Mouse (Mus musculus) MEL (cell line): ENCODE data around the gene Parp11. TPM values are rescaled to one million over a fixed set of nuclear protein-coding genes. Genes with fewer than 3 reads are reported as not detected.

ENCODE experiments used
- DNase-seq: peaks from one replicate; pipeline ENCODE4 v3.0.0; 2011; ENCODE audit warnings: low read depth, low spot score
- H3K27ac ChIP-seq: 2 replicates; pipeline ENCODE4 v1.5.1; 2012; ENCODE audit warnings: low read depth, mild to moderate bottlenecking, control low read depth, low read length, moderate library complexity; ENCODE audit not compliant: control insufficient read depth
- H3K27me3 ChIP-seq, 2 experiments: fragments of 150-350 bp in 1 of 2; sonication (generic) in 1 of 2; 2 replicates each; pipeline ENCODE4 v1.6.1; 2012; ENCODE audit warnings: low read length in 2 of 2, mild to moderate bottlenecking in 2 of 2, improper control_type of control experiment in 1 of 2, moderate library complexity in 1 of 2; ENCODE audit not compliant: insufficient read depth in 2 of 2, control insufficient read depth in 1 of 2
- H3K36me3 ChIP-seq, 2 experiments: 2 replicates each; pipeline ENCODE4 v1.6.1; 2012 to 2014; ENCODE audit warnings: low read length in 2 of 2, improper control_type of control experiment in 1 of 2, inconsistent platforms in 1 of 2, mild to moderate bottlenecking in 1 of 2; ENCODE audit not compliant: insufficient read depth in 2 of 2, control insufficient read depth in 1 of 2
- H3K4me1 ChIP-seq, 2 experiments: fragments of 150-350 bp in 1 of 2; sonication (generic) in 1 of 2; 2 replicates each; pipeline ENCODE4 v1.6.1; 2012; ENCODE audit warnings: low read length in 2 of 2, improper control_type of control experiment in 1 of 2, mild to moderate bottlenecking in 1 of 2; ENCODE audit not compliant: insufficient read depth in 2 of 2, control insufficient read depth in 1 of 2
- H3K4me3 ChIP-seq, 2 experiments: fragments of 150-350 bp in 1 of 2; sonication (generic) in 1 of 2; 2 replicates each; pipeline ENCODE4 v1.5.1; 2012; ENCODE audit warnings: low read depth in 2 of 2, low read length in 2 of 2, mild to moderate bottlenecking in 2 of 2, moderate library complexity in 2 of 2, control low read depth in 1 of 2, improper control_type of control experiment in 1 of 2; ENCODE audit not compliant: control insufficient read depth in 1 of 2, insufficient read depth in 1 of 2
- H3K79me2 ChIP-seq: 2 replicates; pipeline ENCODE4 v1.6.1; 2012; ENCODE audit warnings: mild to moderate bottlenecking, low read length, moderate library complexity; ENCODE audit not compliant: control insufficient read depth, poor library complexity, insufficient read depth
- H3K9ac ChIP-seq: 2 replicates; pipeline ENCODE4 v1.6.1; 2012; ENCODE audit warnings: low read depth, mild to moderate bottlenecking, control low read depth, low read length, moderate library complexity; ENCODE audit not compliant: control insufficient read depth, poor library complexity, severe bottlenecking
- H3K9me3 ChIP-seq: fragments of 150-350 bp; sonication (generic); replicated peaks from 2 replicates; pipeline ENCODE4 v1.6.1; 2012; ENCODE audit warnings: mild to moderate bottlenecking, low read length, improper control_type of control experiment, moderate library complexity; ENCODE audit not compliant: insufficient read depth
- CHD1 ChIP-seq: IDR thresholded peaks from 2 replicates; pipeline ENCODE4 v1.6.1; 2012; ENCODE audit warnings: low read depth, mild to moderate bottlenecking, inconsistent platforms, low read length, improper control_type of control experiment
- CTCF ChIP-seq, 3 experiments: IDR thresholded peaks in 2 of 3; conservative IDR thresholded peaks in 1 of 3; 2 replicates each; pipeline ENCODE4 v1.5.1; 2011 to 2012; ENCODE audit warnings: low read length in 3 of 3, low read depth in 2 of 3, mild to moderate bottlenecking in 2 of 3, improper control_type of control experiment in 1 of 3, inconsistent platforms in 1 of 3, mixed read lengths in 1 of 3, moderate library complexity in 1 of 3; ENCODE audit not compliant: control insufficient read depth in 1 of 3, insufficient read depth in 1 of 3, poor library complexity in 1 of 3, severe bottlenecking in 1 of 3
- EP300 ChIP-seq, 2 experiments: IDR thresholded peaks; 2 replicates each; pipeline ENCODE4 v1.6.1; 2011; ENCODE audit warnings: improper control_type of control experiment in 2 of 2, low read length in 2 of 2, low read depth in 1 of 2, mild to moderate bottlenecking in 1 of 2
- ETS1 ChIP-seq: IDR thresholded peaks from 2 replicates; pipeline ENCODE4 v1.6.1; 2012; ENCODE audit warnings: low read depth, mild to moderate bottlenecking, inconsistent platforms, low read length, improper control_type of control experiment, moderate library complexity
- GATA1 ChIP-seq: IDR thresholded peaks from 2 replicates; pipeline ENCODE4 v1.6.1; 2011; ENCODE audit warnings: low read depth, low read length, improper control_type of control experiment
- JUND ChIP-seq: IDR thresholded peaks from 2 replicates; pipeline ENCODE4 v1.6.1; 2011; ENCODE audit warnings: low read depth, mild to moderate bottlenecking, improper control_type of control experiment, low read length
- MAFK ChIP-seq: IDR thresholded peaks from 2 replicates; pipeline ENCODE4 v1.6.1; 2011; ENCODE audit warnings: low read depth, mild to moderate bottlenecking, low read length, improper control_type of control experiment, borderline replicate concordance
- MAX ChIP-seq: IDR thresholded peaks from 2 replicates; pipeline ENCODE4 v1.6.1; 2011; ENCODE audit warnings: low read length, improper control_type of control experiment
- MEF2A ChIP-seq: IDR thresholded peaks from 2 replicates; pipeline ENCODE4 v1.6.1; 2014; ENCODE audit warnings: low read depth, mild to moderate bottlenecking, inconsistent platforms, low read length, improper control_type of control experiment; ENCODE audit not compliant: poor library complexity, insufficient replicate concordance, severe bottlenecking; ENCODE audit errors: extremely low read depth
- MYB ChIP-seq: IDR thresholded peaks from 2 replicates; pipeline ENCODE4 v1.6.1; 2011; ENCODE audit warnings: mild to moderate bottlenecking, low read depth, low read length, improper control_type of control experiment
- MYC ChIP-seq: IDR thresholded peaks from 2 replicates; pipeline ENCODE4 v1.6.1; 2011; ENCODE audit warnings: low read depth, mild to moderate bottlenecking, low read length, improper control_type of control experiment, moderate library complexity
- NELFE ChIP-seq: IDR thresholded peaks from 2 replicates; pipeline ENCODE4 v1.6.1; 2011; ENCODE audit warnings: low read depth, low read length, improper control_type of control experiment
- SIN3A ChIP-seq: IDR thresholded peaks from 2 replicates; pipeline ENCODE4 v1.6.1; 2012; ENCODE audit warnings: low read length, improper control_type of control experiment, inconsistent platforms
- SMC3 ChIP-seq: IDR thresholded peaks from 2 replicates; pipeline ENCODE4 v1.6.1; 2011; ENCODE audit warnings: low read depth, low read length, improper control_type of control experiment
- TAL1 ChIP-seq: IDR thresholded peaks from 2 replicates; pipeline ENCODE4 v1.6.1; 2012; ENCODE audit warnings: mild to moderate bottlenecking, inconsistent platforms, low read length, moderate library complexity, mixed read lengths
- TBP ChIP-seq: IDR thresholded peaks from 2 replicates; pipeline ENCODE4 v1.8.0; 2011; ENCODE audit warnings: low read depth, low read length, improper control_type of control experiment
- TCF12 ChIP-seq: IDR thresholded peaks from 2 replicates; pipeline ENCODE4 v1.6.1; 2014; ENCODE audit warnings: low read depth, mild to moderate bottlenecking, inconsistent platforms, low read length, improper control_type of control experiment, moderate library complexity
- UBTF ChIP-seq: IDR thresholded peaks from 2 replicates; pipeline ENCODE4 v1.6.1; 2012; ENCODE audit warnings: low read depth, mild to moderate bottlenecking, inconsistent platforms, low read length, improper control_type of control experiment, moderate library complexity, borderline replicate concordance; ENCODE audit not compliant: insufficient read depth
- USF1 ChIP-seq: IDR thresholded peaks from 2 replicates; pipeline ENCODE4 v1.6.1; 2014; ENCODE audit warnings: low read depth, mild to moderate bottlenecking, inconsistent platforms, low read length, improper control_type of control experiment, moderate library complexity
- USF2 ChIP-seq, 2 experiments: IDR thresholded peaks; 2 replicates each; pipeline ENCODE4 v1.6.1; 2011 to 2012; ENCODE audit warnings: improper control_type of control experiment in 2 of 2, low read length in 2 of 2, borderline replicate concordance in 1 of 2, inconsistent platforms in 1 of 2, low read depth in 1 of 2, mild to moderate bottlenecking in 1 of 2; ENCODE audit not compliant: insufficient read depth in 1 of 2
- ZMIZ1 ChIP-seq: IDR thresholded peaks from 2 replicates; pipeline ENCODE4 v1.6.1; 2012; ENCODE audit warnings: low read depth, mild to moderate bottlenecking, inconsistent platforms, low read length, improper control_type of control experiment, moderate library complexity
- ZNF384 ChIP-seq: IDR thresholded peaks from 2 replicates; pipeline ENCODE4 v1.6.1; 2012; ENCODE audit warnings: low read depth, mild to moderate bottlenecking, inconsistent platforms, low read length, improper control_type of control experiment
- polyA plus RNA-seq, 2 experiments: library from polyadenylated mRNA; stranded (reverse) in 1 of 2; unstranded in 1 of 2; fragments of >175 nt in 1 of 2; fragments of >200 nt in 1 of 2; gene quantifications; 2 replicates each; pipeline versions ENCODE4 v1.2.1 to v1.2.4; 2012; ENCODE audit warnings: low replicate concordance in 2 of 2, low read depth in 1 of 2; ENCODE audit not compliant: insufficient read length in 2 of 2, insufficient read depth in 1 of 2, missing spikeins in 1 of 2
- total RNA-seq: library from RNA; depleted of rRNA; stranded (reverse); fragments of 300-350 nt; gene quantifications from 2 replicates; pipeline ENCODE4 v1.2.3, GENCODE M21; 2012

Gene Parp11
- total and polyA plus RNA-seq, 3 experiments, result 5.9 to 8.2 TPM; not detected in 1

- H3K79me2 ChIP-seq, result no peaks in the 10 kb centered on the region
- H3K36me3 ChIP-seq, result no peaks in the 10 kb centered on the region
These were observed 48.6 kb downstream of the Parp11 start for GRCm38 (mm10) chr6:127495251-127495650.

GRCm38 (mm10) chr6:127495876-127496275 is 49.2 kb downstream of the Parp11 start:
- no peak overlapping the region for H3K4me3 ChIP-seq
- H3K9ac ChIP-seq, result no peak overlapping the region
- no peak overlapping the region for H3K27ac ChIP-seq
- no peaks in the 10 kb centered on the region for H3K27me3 ChIP-seq
- TF ChIP-seq JUND (no peak), TCF12 (no peak), NELFE (no peak), CHD1 (no peak)
- H3K4me1 ChIP-seq, result no peaks in the 10 kb centered on the region
- no peaks in the 10 kb centered on the region for H3K79me2 ChIP-seq
- no peaks in the 10 kb centered on the region for H3K9me3 ChIP-seq
- DNase-seq, result no peak
- H3K36me3 ChIP-seq, result no peaks in the 10 kb centered on the region

More at GRCm38 (mm10) chr6:127495251-127495650, 48.6 kb downstream of the Parp11 start:
- DNase-seq, result no peak
- Histone ChIP-seq H3K4me3 (no peak overlapping the region), H3K4me1 (no peaks in the 10 kb centered on the region)
- no peak for TF ChIP-seq EP300 (IDR thresholded peaks at IDR 0.05; ENCODE audit: low read depth in 1 of 2, low read length in 2 of 2)
- TF ChIP-seq MYB, result no peak
- no peak for TF ChIP-seq MAFK
- TF ChIP-seq, all 39 proteins: peak for 0
- H3K9ac ChIP-seq, result no peak overlapping the region
- H3K27me3 ChIP-seq, result no peaks in the 10 kb centered on the region
- H3K9me3 ChIP-seq, result no peaks in the 10 kb centered on the region
- H3K27ac ChIP-seq, result no peak overlapping the region

GRCm38 (mm10) chr6:127496841-127497656 is 50.4 kb downstream of the Parp11 start:
- no peak overlapping the region for H3K9ac ChIP-seq
- no peak overlapping the region for H3K27ac ChIP-seq
- H3K4me1 ChIP-seq, result no peaks in the 10 kb centered on the region
- H3K36me3 ChIP-seq, result no peaks in the 10 kb centered on the region
- no peak for DNase-seq
- H3K27me3 ChIP-seq, result no peaks in the 10 kb centered on the region
- TF ChIP-seq MAFK (no peak), USF1 (no peak), ZMIZ1 (no peak), MAX (no peak), ZNF384 (no peak), GATA1 (no peak), EP300 (IDR thresholded peaks at IDR 0.05; ENCODE audit: low read depth in 1 of 2, low read length in 2 of 2) (no peak), CHD1 (no peak), ETS1 (no peak), USF2 (IDR thresholded peaks at IDR 0.05; ENCODE audit: borderline replicate concordance in 1 of 2, insufficient read depth in 1 of 2, low read depth in 1 of 2, low read length in 2 of 2) (no peak), UBTF (no peak), MYC (no peak), TBP (no peak), TAL1 (no peak), SIN3A (no peak), SMC3 (no peak), CTCF (IDR thresholded peaks at IDR 0.05 in 2 of 3, conservative IDR thresholded peaks at IDR 0.05 in 1 of 3; ENCODE audit: control insufficient read depth in 1 of 3, insufficient read depth in 1 of 3, low read depth in 2 of 3, low read length in 3 of 3, poor library complexity in 1 of 3, severe bottlenecking in 1 of 3) (no peak), MEF2A (no peak)
- no peak overlapping the region for H3K4me3 ChIP-seq
- H3K9me3 ChIP-seq, result no peaks in the 10 kb centered on the region
- no peaks in the 10 kb centered on the region for H3K79me2 ChIP-seq
